Mouse (Mus musculus) small intestine, adult 2 months (tissue): ENCODE data around the gene Olfr701. TPM values are rescaled to one million over a fixed set of nuclear protein-coding genes. Genes with fewer than 3 reads are reported as not detected.

ENCODE experiments used
- H3K27ac ChIP-seq: fragments of 200-500 bp; 2 replicates; pipeline ENCODE4 v1.5.1; 2012; ENCODE audit warnings: low read depth, low read length, control low read depth, inconsistent platforms; ENCODE audit not compliant: insufficient read depth
- H3K27me3 ChIP-seq: fragments of 200-500 bp; 2 replicates; pipeline ENCODE4 v1.6.1; 2012; ENCODE audit warnings: mild to moderate bottlenecking, moderate library complexity, low read length, inconsistent platforms; ENCODE audit not compliant: control insufficient read depth, insufficient read depth
- H3K36me3 ChIP-seq: fragments of 200-500 bp; 2 replicates; pipeline ENCODE4 v1.6.1; 2012; ENCODE audit warnings: mild to moderate bottlenecking, low read length, control low read depth, inconsistent platforms; ENCODE audit not compliant: control insufficient read depth, insufficient read depth
- H3K4me1 ChIP-seq: fragments of 200-500 bp; 2 replicates; pipeline ENCODE4 v1.6.1; 2012; ENCODE audit warnings: low read length, inconsistent platforms, mixed read lengths; ENCODE audit not compliant: control insufficient read depth, insufficient read depth, insufficient read length
- H3K4me3 ChIP-seq: fragments of 200-500 bp; 2 replicates; pipeline ENCODE4 v1.5.1; 2012; ENCODE audit warnings: low read depth, mild to moderate bottlenecking, control low read depth, inconsistent platforms, low read length, moderate library complexity
- CTCF ChIP-seq: fragments of 200-500 bp; IDR thresholded peaks from 2 replicates; pipeline ENCODE4 v1.5.1; 2012; ENCODE audit warnings: low read depth, mild to moderate bottlenecking, control low read depth, inconsistent platforms, low read length, moderate library complexity, mixed read lengths; ENCODE audit not compliant: insufficient replicate concordance, insufficient read length; ENCODE audit errors: extremely low read depth
- POLR2A ChIP-seq: fragments of 200-500 bp; IDR thresholded peaks from 2 replicates; pipeline ENCODE4 v1.6.1; 2012; ENCODE audit warnings: low read depth, mild to moderate bottlenecking, control low read depth, inconsistent platforms, low read length, moderate library complexity
- WGBS: fragments of 180-500 bp; shearing (Covaris S2); methylation state at CpG from one replicate; pipeline ENCODE4 v1.1.7; 2018; 5-methylcytosine and 5-hydroxymethylcytosine counted together
- polyA plus RNA-seq: library from polyadenylated mRNA; depleted of rRNA; stranded (reverse); fragments of >200 nt; gene quantifications from 2 replicates; pipeline ENCODE4 v1.2.3, GENCODE M21; 2012; rRNA removed

The Olfr701 gene
- polyA plus RNA-seq: not detected in 2 replicates

- Histone ChIP-seq H3K36me3 (no peaks in the 10 kb centered on the region), H3K27ac (no peak within 1 kb of the TSS), H3K4me1 (no peaks in the 10 kb centered on the region), H3K27me3 (no peaks in the 10 kb centered on the region), H3K4me3 (no peak within 1 kb of the TSS)
- 37% methylated on average over 2 of the region's 2 CpGs for WGBS
- no peak for TF ChIP-seq CTCF
- no peak for TF ChIP-seq POLR2A
Measured at GRCm38 (mm10) chr7:106813829-106814228, at the start of gene Olfr701. TSS of gene Olfr701 (plus strand) at chr7:106814129.

GRCm38 (mm10) chr7:106788330-106788729 is 25.6 kb upstream of the Olfr701 start:
- Histone ChIP-seq H3K36me3 (no peaks in the 10 kb centered on the region), H3K27me3 (no peaks in the 10 kb centered on the region), H3K4me3 (no peak overlapping the region), H3K27ac (no peak overlapping the region), H3K4me1 (no peaks in the 10 kb centered on the region)
- TF ChIP-seq POLR2A (no peak), CTCF (no peak)

DNA sequence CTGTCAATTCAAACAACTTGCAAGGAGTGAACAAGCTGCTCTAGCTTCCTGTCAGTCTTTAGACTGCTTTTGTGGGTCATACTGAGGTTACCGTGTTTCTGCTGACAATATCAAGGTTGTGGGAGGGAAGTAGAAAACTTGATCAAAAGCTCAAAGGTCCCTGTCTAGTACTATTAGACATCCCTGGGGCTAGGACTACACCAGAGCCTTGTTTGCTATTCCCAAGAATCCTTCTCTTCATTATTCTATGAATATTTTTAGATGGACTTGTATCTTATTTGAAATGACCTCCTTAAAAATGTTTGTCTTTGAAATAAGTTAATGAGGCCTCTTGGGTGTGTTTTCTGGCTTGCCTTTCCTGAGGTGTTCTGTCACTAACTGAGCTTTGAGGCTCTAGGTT is 20.8 kb upstream of the Olfr701 start, which contains the start of gene Olfr699:
Gene Olfr699 (minus strand): TSS at position 101 of the 400 bp plus-strand sequence.
- H3K27ac ChIP-seq: no peak within 1 kb of the TSS
- WGBS: 51% methylated on average over 1 of the region's 1 CpGs
- H3K4me1 ChIP-seq: no peaks in the 10 kb centered on the region
- H3K36me3 ChIP-seq: no peaks in the 10 kb centered on the region
- TF ChIP-seq CTCF (no peak), POLR2A (no peak)
- H3K4me3 ChIP-seq: no peak within 1 kb of the TSS
- no peaks in the 10 kb centered on the region for H3K27me3 ChIP-seq

DNA sequence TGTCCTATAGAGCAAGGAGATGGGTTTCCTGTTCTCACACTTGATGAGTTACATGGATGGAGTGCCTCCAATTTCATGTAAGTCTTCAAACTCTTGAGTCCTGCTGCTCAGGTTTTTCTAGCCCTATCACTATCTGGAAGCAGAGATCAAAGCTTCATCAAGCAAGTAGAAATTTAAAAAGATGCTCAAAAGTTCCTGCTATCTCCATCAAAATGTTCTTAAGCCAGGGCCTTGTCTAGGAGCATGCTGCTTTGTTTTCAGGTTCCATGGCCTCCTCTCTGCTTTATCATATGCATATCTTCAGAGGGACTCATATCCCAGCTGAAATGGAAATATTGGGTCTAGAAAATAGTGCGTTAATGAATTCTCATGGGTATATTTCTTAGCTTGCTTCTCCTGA is 5.2 kb upstream of the Olfr701 start, which contains the start of gene Olfr700:
Gene Olfr700 (minus strand): TSS at position 101 of the 400 bp plus-strand sequence.
- Histone ChIP-seq H3K27me3 (no peaks in the 10 kb centered on the region), H3K4me1 (no peaks in the 10 kb centered on the region), H3K36me3 (no peaks in the 10 kb centered on the region), H3K27ac (no peak within 1 kb of the TSS), H3K4me3 (no peak within 1 kb of the TSS)
- TF ChIP-seq POLR2A (no peak), CTCF (no peak)
- 87% methylated on average over 1 of the region's 1 CpGs for WGBS

- no peaks in the 10 kb centered on the region for H3K27me3 ChIP-seq
- no peaks in the 10 kb centered on the region for H3K36me3 ChIP-seq
- H3K27ac ChIP-seq: no peak overlapping the region
- 12% methylated on average over 2 of the region's 2 CpGs for WGBS
- H3K4me3 ChIP-seq: no peak overlapping the region
- no peaks in the 10 kb centered on the region for H3K4me1 ChIP-seq
- TF ChIP-seq CTCF (no peak), POLR2A (no peak)
Measured at GRCm38 (mm10) chr7:106815775-106816174, 1.8 kb downstream of the Olfr701 start.

DNA sequence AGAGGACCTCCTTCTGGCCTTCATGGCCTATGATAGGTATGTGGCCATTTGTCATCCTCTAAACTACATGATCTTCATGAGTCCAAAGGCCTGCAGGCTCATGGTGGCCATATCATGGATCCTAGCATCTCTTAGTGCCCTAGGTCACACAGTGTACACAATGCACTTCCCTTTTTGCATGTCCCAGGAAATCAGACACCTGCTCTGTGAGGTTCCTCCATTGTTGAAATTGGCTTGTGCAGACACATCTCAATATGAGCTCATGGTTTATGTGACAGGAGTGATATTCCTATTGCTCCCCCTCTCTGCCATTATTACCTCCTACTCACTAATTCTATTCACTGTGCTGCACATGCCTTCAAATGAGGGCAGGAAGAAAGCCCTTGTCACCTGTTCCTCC is 4.5 kb downstream of the Olfr701 start:
- no peaks in the 10 kb centered on the region for H3K36me3 ChIP-seq
- H3K27me3 ChIP-seq: no peaks in the 10 kb centered on the region
- no peak overlapping the region for H3K4me3 ChIP-seq
- no peak overlapping the region for H3K27ac ChIP-seq
- no peak for TF ChIP-seq POLR2A
- no peak for TF ChIP-seq CTCF
- no peaks in the 10 kb centered on the region for H3K4me1 ChIP-seq

DNA sequence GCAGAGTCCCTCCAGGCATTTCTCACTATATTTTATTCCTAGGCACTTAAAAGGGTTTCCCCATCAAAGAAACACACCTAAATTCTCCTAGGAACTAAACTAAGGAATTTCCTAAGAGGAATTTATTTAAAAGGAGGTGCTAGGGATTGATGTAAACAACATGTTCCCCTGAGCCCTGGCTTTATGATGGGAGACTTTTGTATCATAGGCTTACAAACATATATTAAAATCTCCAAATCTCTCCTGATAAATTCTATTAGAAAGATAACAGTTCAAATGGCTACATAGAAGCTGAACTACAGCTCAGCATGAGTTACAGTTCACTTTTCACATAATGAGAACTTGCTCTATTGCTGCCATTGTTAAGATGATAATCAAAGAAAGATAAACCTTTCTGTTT is 19.9 kb downstream of the Olfr701 start, which contains the start of gene Olfr702:
Gene Olfr702 (minus strand): TSS at position 101 of the 400 bp plus-strand sequence.
- no peak for TF ChIP-seq POLR2A
- TF ChIP-seq CTCF: no peak
- Histone ChIP-seq H3K36me3 (no peaks in the 10 kb centered on the region), H3K27me3 (no peaks in the 10 kb centered on the region), H3K27ac (no peak within 1 kb of the TSS), H3K4me3 (no peak within 1 kb of the TSS), H3K4me1 (no peaks in the 10 kb centered on the region)

- no peaks in the 10 kb centered on the region for H3K27me3 ChIP-seq
- H3K4me1 ChIP-seq: no peaks in the 10 kb centered on the region
- no peak within 1 kb of the TSS for H3K4me3 ChIP-seq
- H3K36me3 ChIP-seq: no peaks in the 10 kb centered on the region
- 21% methylated on average over 2 of the region's 2 CpGs for WGBS
- TF ChIP-seq CTCF (no peak), POLR2A (no peak)
- H3K27ac ChIP-seq: no peak within 1 kb of the TSS
Measured at GRCm38 (mm10) chr7:106843060-106843459, 29.1 kb downstream of the Olfr701 start, which contains the start of gene Olfr703. TSS of gene Olfr703 (plus strand) at chr7:106843360.
